Mouse (Mus musculus) liver, embryonic 14.5 days (tissue): Measurements from ENCODE around the gene Gabbr2.

ENCODE experiments used
- CTCF ChIP-seq: IDR thresholded peaks from 2 replicates; pipeline ENCODE4 v1.5.1; 2016; ENCODE audit warnings: antibody characterized with exemption, low read depth, control low read depth
- EP300 ChIP-seq: IDR thresholded peaks from 2 replicates; pipeline ENCODE4 v1.6.1; 2016; ENCODE audit warnings: antibody characterized with exemption, low read depth

- no peak for TF ChIP-seq CTCF
- TF ChIP-seq EP300 = no peak
Measured at GRCm38 (mm10) chr4:46614641-46615040, 377.0 kb downstream of the Gabbr2 start.
